Mouse (Mus musculus) liver, postnatal 0 days (tissue): ENCODE measurements around the gene Ntrk2.
A peak's percentile ranks its signal among the peaks of the same experiment; 100 is the strongest.

Experiments
- CTCF ChIP-seq: sonication (generic); IDR thresholded peaks from 2 replicates; pipeline ENCODE4 v1.5.1; 2016; ENCODE audit warnings: antibody characterized with exemption, low read depth
- EP300 ChIP-seq: IDR thresholded peaks from 2 replicates; pipeline ENCODE4 v1.6.1; 2016; ENCODE audit warnings: antibody characterized with exemption, low read depth, mild to moderate bottlenecking

DNA sequence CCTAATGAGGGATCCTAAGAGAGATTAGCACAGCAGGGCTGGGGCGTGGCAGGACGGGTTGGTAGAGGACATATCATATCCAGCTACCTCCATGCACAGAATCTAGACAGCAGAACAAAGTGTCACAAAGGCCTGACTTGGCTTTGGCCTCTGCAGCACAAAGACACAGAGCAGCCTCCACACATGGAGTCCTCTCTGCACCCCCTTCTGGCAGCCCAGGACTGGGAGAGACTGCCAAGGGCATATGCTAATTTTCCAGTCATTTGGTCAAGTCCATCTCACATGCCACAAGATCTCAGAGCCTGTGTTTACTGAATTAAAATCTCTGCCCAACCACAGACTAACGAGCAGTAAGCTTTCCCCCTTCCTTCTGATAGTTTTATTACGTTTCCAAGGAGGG, 132.1 kb downstream of the Ntrk2 start:
- TF ChIP-seq CTCF (0 out of 2 replicates have a peak, but pooled peaks have one; percentile 6), EP300 (no peak)
